Mouse (Mus musculus): ENCODE measurements at regions not wholly inside any gene's neighbourhood (a gene's known extent, or its start where the extent isn't known, plus 50 kb on each side); places are given as distances from the start of the nearest gene placed in this dataset.

GRCm38 (mm10) chr2:128340631-128341240 is 214.9 kb downstream of the Bcl2l11 start:
- Histone ChIP-seq H3K4me1 (ENCODE audit: control insufficient read depth in 1 of 2, insufficient read depth in 2 of 2) (peaks cover 28 to 64% of the 10 kb centered on the region in 2 experiments), H3K4me2 (ENCODE audit: insufficient read depth, low read depth, poor library complexity, severe bottlenecking) (no peak overlapping the region)

GRCm38 (mm10) chr2:128342212-128342611 is 216.4 kb downstream of the Bcl2l11 start:
- H3K4me2 ChIP-seq (ENCODE audit: insufficient read depth, low read depth, poor library complexity, severe bottlenecking), result peak overlapping the region; percentile 45
- H3K9ac ChIP-seq (ENCODE audit: insufficient read depth, low read depth), result no peak overlapping the region
- peaks cover 23 to 49% of the 10 kb centered on the region in 2 experiments for H3K4me1 ChIP-seq (ENCODE audit: control insufficient read depth in 1 of 2, insufficient read depth in 2 of 2)
- TF ChIP-seq MYC (IDR thresholded peaks at IDR 0.05; ENCODE audit: low read depth, low read length), result peak; percentile 47; the same call in 1 of the 2 replicates
- peak; percentile 43; the same call in 1 of the 2 replicates for TF ChIP-seq MAX (IDR thresholded peaks at IDR 0.05; ENCODE audit: low read length)
- TF ChIP-seq CHD2 (IDR thresholded peaks at IDR 0.05; ENCODE audit: low read length), result no peak
- 0 out of 2 replicates have a peak, but pooled peaks have one; percentile 33 for TF ChIP-seq ETS1 (conservative IDR thresholded peaks at IDR 0.05; ENCODE audit: low read depth, low read length)
- peak; percentile 84 for TF ChIP-seq BHLHE40 (IDR thresholded peaks at IDR 0.05; ENCODE audit: low read depth, low read length)
- peak; percentile 65 for TF ChIP-seq IRF4 (IDR thresholded peaks at IDR 0.05; ENCODE audit: low read depth, low read length)
- TF ChIP-seq ZKSCAN1 (IDR thresholded peaks at IDR 0.05; ENCODE audit: borderline replicate concordance, low read depth, low read length), result no peak
- TF ChIP-seq ELF1 (IDR thresholded peaks at IDR 0.05; ENCODE audit: low read depth, low read length), result 0 out of 2 replicates have a peak, but pooled peaks have one; percentile 14
- TF ChIP-seq EP300 (IDR thresholded peaks at IDR 0.05; ENCODE audit: low read length), result peak; percentile 79
- TF ChIP-seq TCF12 (IDR thresholded peaks at IDR 0.05; ENCODE audit: low read depth, low read length), result 0 out of 2 replicates have a peak, but pooled peaks have one; percentile 23
- DNase-seq (ENCODE audit: extremely low read depth), result peak; percentile 56
- H3K27ac ChIP-seq (ENCODE audit: insufficient read depth, low read depth), result no peak overlapping the region
- no peaks in the 10 kb centered on the region for H3K27me3 ChIP-seq (replicated peaks)
- no peaks in the 10 kb centered on the region for H3K36me3 ChIP-seq (replicated peaks in 1 of 2; ENCODE audit: control insufficient read depth in 1 of 2, insufficient read depth in 1 of 2, low read length in 1 of 2)
- H3K4me3 ChIP-seq (replicated peaks in 1 of 3; ENCODE audit: low read depth in 2 of 3, low read length in 2 of 3, poor library complexity in 1 of 3), result no peak overlapping the region
- peaks cover 2% of the 10 kb centered on the region for H3K9me3 ChIP-seq (replicated peaks; ENCODE audit: low read length)
- dilution Hi-C loops (cut with MboI; ENCODE audit: extremely low pct_ligation_motif_present, extremely low pct_unique_long_range_greater_than_20kb, low sequenced_read_pairs) (no loop called here), in situ Hi-C loops (cut with MboI; ENCODE audit: low pct_ligation_motif_present, low pct_unique_long_range_greater_than_20kb, low sequenced_read_pairs) (no loop called here)
- H3K79me2 ChIP-seq (replicated peaks; ENCODE audit: control insufficient read depth, extremely low read depth, insufficient read depth, poor library complexity, severe bottlenecking), result no peaks in the 10 kb centered on the region

More at GRCm38 (mm10) chr2:128340631-128341240, 214.9 kb downstream of the Bcl2l11 start:
- in situ Hi-C loops (cut with MboI; ENCODE audit: low pct_ligation_motif_present, low pct_unique_long_range_greater_than_20kb, low sequenced_read_pairs), result no loop called here
- H3K27ac ChIP-seq (ENCODE audit: insufficient read depth, low read depth), result no peak overlapping the region
- H3K27me3 ChIP-seq (replicated peaks), result no peaks in the 10 kb centered on the region
- no peak for DNase-seq (ENCODE audit: extremely low read depth)
- dilution Hi-C loops (cut with MboI; ENCODE audit: extremely low pct_ligation_motif_present, extremely low pct_unique_long_range_greater_than_20kb, low sequenced_read_pairs), result no loop called here
- H3K4me3 ChIP-seq (replicated peaks in 1 of 3; ENCODE audit: low read depth in 2 of 3, low read length in 2 of 3, poor library complexity in 1 of 3), result no peak overlapping the region
- TF ChIP-seq TBP (conservative IDR thresholded peaks at IDR 0.05; ENCODE audit: low read depth, low read length) (no peak), MAFK (IDR thresholded peaks at IDR 0.05; ENCODE audit: insufficient replicate concordance, low read length) (no peak), NRF1 (IDR thresholded peaks at IDR 0.05; ENCODE audit: low read depth, low read length) (no peak), USF1 (IDR thresholded peaks at IDR 0.05; ENCODE audit: low read depth, low read length) (no peak), JUND (conservative IDR thresholded peaks at IDR 0.05; ENCODE audit: low read depth, low read length) (no peak), TCF12 (IDR thresholded peaks at IDR 0.05; ENCODE audit: low read depth, low read length) (no peak), SMC3 (IDR thresholded peaks at IDR 0.05; ENCODE audit: low read depth, low read length) (no peak), ETS1 (conservative IDR thresholded peaks at IDR 0.05; ENCODE audit: low read depth, low read length) (no peak), CHD2 (IDR thresholded peaks at IDR 0.05; ENCODE audit: low read length) (no peak), NELFE (IDR thresholded peaks at IDR 0.05; ENCODE audit: low read depth, low read length) (no peak), CHD1 (IDR thresholded peaks at IDR 0.05; ENCODE audit: low read depth, low read length) (no peak), ZC3H11A (IDR thresholded peaks at IDR 0.05; ENCODE audit: low read depth, low read length) (no peak), GABPA (IDR thresholded peaks at IDR 0.05; ENCODE audit: insufficient replicate concordance, low read depth, low read length) (no peak), MAX (IDR thresholded peaks at IDR 0.05; ENCODE audit: low read length) (no peak), MAZ (IDR thresholded peaks at IDR 0.05; ENCODE audit: low read depth, low read length) (no peak)
- H3K36me3 ChIP-seq (replicated peaks in 1 of 2; ENCODE audit: control insufficient read depth in 1 of 2, insufficient read depth in 1 of 2, low read length in 1 of 2), result no peaks in the 10 kb centered on the region
- no peaks in the 10 kb centered on the region for H3K79me2 ChIP-seq (replicated peaks; ENCODE audit: control insufficient read depth, extremely low read depth, insufficient read depth, poor library complexity, severe bottlenecking)
- H3K9me3 ChIP-seq (replicated peaks; ENCODE audit: low read length), result peaks cover 2% of the 10 kb centered on the region
- no peak overlapping the region for H3K9ac ChIP-seq (ENCODE audit: insufficient read depth, low read depth)

All from CH12.LX (cell line).